Mouse (Mus musculus) heart, adult 11 months (tissue): ENCODE results near the gene Maged2.
"Not testable (repeated sequence)": the region's sequence is repeated elsewhere in the genome, so short reads cannot be mapped to it uniquely, and the experiment has no call there.

Source experiments
- DNase-seq: peaks from one replicate; pipeline ENCODE4 v3.0.0; 2022

The Maged2 gene

GRCm38 (mm10) chrX:150814139-150814469, at the start of gene Maged2:
Gene Maged2 (minus strand): TSS chrX:150814345.
- DNase-seq = peak; percentile 86

GRCm38 (mm10) chrX:150848230-150848629, 34.1 kb upstream of the Maged2 start:
- DNase-seq = peak; percentile 22

- peak; percentile 89 for DNase-seq
Observed at GRCm38 (mm10) chrX:150845480-150846205, 31.5 kb upstream of the Maged2 start.

- DNase-seq = not testable (repeated sequence)
Observed at GRCm38 (mm10) chrX:150843257-150843656, 29.1 kb upstream of the Maged2 start.

GRCm38 (mm10) chrX:150830297-150830696, 16.2 kb upstream of the Maged2 start:
- peak; percentile 84 for DNase-seq

- no peak for DNase-seq
Observed at GRCm38 (mm10) chrX:150817278-150817677, 3.1 kb upstream of the Maged2 start.

- DNase-seq = no peak
Observed at GRCm38 (mm10) chrX:150815601-150816000, 1.5 kb upstream of the Maged2 start.

- peak; percentile 95 for DNase-seq
Observed at GRCm38 (mm10) chrX:150813464-150814138, 544 bp downstream of the Maged2 start.

GRCm38 (mm10) chrX:150812787-150813298, 1.3 kb downstream of the Maged2 start:
- peak; percentile 99 for DNase-seq

GRCm38 (mm10) chrX:150800987-150801386, 13.2 kb downstream of the Maged2 start:
- DNase-seq = not testable (repeated sequence)

GRCm38 (mm10) chrX:150798493-150799177, 15.5 kb downstream of the Maged2 start:
- peak; percentile 78 for DNase-seq
